Mouse (Mus musculus): ENCODE measurements at regions not wholly inside any gene's neighbourhood (a gene's known extent, or its start where the extent isn't known, plus 50 kb on each side); places are given as distances from the start of the nearest gene placed in this dataset.
A peak's percentile ranks its signal among the peaks of the same experiment; 100 is the strongest.

DNA sequence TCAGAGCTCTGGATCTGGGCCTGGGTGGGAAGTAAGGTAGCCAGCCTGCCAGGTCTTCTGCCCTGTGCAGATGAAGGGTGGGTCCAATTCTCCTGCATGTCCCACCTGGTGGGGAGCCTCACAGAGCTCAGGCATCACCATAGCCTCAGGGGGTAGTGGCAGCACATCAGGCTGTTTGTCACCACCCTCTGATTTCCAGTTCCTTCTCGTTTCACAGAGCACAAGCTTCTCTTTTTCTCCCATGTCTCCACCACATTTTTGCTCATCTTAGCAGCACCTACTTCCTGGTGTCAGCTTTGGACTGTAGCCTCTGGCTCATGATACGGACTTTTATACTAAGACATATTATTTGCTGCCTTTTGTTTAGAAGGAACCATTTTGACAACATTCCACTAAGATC is 345.6 kb upstream of the Mmadhc start:
- DNase-seq (ENCODE audit: low spot score) = no peak

DNA sequence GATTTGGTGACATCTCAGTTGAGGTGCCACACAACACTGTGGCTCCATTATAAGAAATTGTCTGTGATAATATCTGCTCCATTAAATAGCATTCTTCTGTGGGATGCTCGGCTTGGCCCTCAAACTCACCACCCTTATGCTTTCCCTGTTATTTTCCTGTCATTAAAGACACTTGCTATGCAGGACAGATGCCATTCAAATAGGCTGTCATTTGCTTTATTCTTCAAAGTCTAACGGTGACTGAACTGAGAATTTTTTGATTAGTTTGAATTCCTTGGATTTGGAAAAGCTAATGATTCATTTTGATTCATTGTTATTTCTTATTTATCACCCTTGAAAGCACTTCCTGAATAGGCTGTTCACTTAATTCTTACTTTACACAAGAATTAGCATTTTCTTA is 339.3 kb upstream of the Mmadhc start:
- no peak for DNase-seq (ENCODE audit: low spot score)

DNA sequence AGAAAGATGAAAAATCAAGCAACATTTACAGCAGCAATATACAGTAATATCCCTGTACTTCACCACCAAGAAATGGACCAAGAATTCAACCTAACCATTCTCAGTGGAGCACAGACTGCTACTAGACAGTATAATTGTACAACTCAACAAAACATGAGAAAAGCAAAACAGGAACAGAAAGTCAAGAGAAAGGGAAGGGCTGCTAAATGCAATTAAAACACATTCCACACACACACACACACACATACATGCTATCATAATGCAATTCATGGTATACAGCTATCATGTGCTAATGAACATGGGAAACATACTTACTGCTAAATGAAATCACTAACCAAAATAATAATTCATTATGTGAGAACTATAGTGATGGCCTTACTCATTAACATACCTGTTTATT is 335.2 kb upstream of the Mmadhc start:
- DNase-seq (ENCODE audit: low spot score) = no peak

DNA sequence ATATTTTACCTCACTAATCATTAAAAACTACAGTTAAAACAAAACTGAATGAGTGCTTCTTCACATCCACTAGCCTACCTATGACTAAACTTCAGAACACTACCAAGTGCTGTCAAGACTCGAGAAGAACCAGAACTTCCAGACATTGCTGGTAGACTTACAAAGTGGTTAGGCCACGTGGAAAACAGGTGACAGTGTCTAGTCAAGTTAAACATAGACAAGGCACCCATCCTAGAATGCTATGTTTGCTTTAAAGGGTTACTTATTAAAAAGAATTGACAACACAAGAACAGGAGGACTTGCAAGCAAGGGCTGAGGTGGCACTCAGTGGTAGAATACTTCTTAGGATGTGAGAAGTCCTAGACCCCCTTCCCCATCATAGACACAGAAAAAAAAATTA is 330.9 kb upstream of the Mmadhc start:
- DNase-seq (ENCODE audit: low spot score) = no peak

DNA sequence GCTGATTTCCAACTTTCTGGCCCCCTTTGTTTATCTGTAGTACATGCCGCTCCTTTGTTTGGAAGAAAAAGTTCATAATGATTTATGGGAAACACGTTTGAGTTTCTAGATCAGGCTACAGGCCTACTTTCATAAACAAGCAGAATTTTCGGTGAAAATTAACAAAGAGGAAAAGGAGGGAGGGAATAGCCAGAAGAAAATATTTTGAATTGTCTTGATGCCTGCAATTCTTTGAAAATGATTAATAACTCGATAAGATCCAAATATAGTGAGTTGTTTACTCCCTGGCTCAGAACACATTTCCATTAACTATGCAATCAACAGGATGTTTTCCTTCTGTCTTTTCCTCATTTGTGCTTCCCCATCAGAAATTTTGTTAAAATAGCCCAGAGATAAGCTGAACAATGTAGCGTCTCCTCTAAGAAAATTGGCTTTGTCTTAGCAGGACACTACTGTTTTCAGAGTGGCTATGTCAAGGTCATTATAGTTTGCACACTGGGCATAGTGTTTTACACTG is 328.7 kb upstream of the Mmadhc start:
- DNase-seq (ENCODE audit: low spot score) = no peak

DNA sequence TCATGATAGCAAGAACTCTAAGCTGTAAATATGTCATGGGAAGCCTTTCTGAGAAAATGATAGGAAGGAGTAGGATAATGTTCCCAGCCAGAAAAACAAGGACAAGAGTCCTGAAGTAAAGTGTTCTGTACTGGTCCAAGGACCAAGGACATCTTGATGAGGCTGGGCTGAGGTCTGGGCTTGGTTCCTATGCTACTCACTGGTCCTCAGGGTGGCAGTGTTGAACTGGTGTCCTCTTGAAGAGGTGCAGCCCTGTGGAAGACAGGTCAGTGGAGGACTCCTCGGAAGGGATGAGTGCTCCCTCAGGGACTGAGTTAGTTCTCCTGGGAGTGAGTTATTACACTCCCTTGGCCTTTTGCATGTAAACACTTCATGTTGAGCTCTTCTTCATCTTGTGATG is 312.5 kb upstream of the Mmadhc start:
- DNase-seq (ENCODE audit: low spot score) = peak; percentile 46

DNA sequence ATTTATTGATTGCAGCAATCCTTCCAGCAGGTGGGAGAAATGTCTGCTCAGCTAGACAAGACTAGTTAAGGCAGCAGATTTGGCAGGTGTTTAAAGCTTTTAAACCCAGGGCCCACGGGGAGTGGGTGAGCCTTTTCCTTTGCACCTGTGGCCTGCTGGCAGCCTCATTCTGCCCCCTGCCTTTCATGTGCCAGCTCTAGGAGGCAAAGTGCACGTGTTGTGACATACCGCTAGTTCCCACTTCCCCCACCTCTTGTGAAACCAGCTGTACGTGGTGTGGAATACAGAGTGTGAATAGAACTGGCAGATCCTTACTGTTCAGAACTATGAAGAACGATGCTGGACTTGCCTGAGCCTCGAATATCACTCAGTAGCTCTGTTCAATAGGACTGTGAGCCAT is 292.6 kb upstream of the Mmadhc start:
- DNase-seq (ENCODE audit: low spot score) = no peak

DNA sequence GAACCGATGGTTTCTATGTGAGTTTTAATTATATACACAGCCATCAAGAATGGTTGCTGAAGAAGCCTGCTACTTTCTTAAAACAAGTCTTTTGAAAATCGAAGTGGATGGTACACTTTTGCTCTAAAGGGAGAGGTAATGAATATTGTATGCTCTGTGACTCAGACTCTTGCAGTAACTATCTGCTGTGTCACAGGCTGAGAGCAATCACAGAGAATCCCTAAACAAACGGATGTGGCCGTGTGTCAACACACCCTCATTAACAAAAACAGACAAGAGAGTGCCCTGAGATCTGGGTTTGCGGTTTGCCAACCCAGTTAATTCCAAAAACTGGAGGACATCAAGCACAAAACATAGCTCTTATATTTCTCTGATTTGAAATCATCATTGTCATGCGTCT is 292.1 kb upstream of the Mmadhc start:
- DNase-seq (ENCODE audit: low spot score) = no peak

DNA sequence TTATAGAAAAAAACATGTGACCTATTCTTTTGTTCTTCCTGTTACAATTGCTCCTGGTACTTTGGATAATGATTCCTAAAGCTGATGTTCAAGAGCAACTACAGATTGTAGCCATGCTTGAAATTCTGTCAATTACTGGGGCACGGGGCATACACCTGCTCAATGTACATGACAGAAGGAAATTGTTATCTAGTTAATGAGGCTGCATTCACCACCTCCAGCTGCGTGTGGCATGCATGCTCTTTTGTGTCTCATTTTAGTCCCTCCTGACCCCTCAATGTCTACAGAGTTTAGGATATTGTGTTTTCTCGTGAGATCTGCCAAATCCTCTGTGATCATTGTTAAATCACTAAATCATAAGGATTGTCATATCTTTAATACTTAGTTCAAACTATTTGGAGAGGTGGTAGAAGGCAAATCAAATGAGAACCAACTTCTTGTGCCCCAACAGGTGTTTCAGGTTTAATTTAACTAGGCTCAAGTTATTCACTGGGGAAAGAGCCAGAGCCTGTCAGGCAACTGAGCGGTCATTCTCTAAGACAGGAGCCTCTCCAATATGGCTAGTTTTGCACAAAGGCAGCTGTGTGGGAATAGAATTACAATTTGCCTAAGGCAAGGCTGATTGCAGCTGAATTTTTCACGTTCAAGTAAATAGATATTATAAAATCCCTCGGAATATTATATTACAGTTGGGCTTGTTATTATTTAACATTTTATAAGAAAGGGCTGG is 289.9 kb upstream of the Mmadhc start:
- DNase-seq (ENCODE audit: low spot score) = no peak

DNA sequence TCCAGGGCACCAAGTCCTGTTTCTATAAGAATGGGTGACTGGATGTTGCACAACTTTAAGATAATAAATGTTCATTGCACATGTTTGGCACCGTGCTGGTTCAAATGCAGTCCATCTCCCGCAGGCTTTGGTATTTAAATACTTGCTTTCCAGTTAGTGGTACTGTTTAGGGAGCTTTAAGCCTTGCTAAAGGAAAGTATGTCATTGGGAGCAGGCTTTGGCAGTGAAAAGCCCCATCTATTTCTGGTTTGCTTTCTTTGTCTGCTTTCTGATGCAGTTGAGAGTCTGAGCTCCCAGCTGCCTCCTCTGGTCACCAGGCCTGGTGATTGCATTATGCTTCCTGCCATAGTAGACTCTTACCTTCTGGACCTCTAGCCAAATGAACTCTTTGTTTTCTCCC is 283.0 kb upstream of the Mmadhc start:
- no peak for DNase-seq (ENCODE audit: low spot score)

DNA sequence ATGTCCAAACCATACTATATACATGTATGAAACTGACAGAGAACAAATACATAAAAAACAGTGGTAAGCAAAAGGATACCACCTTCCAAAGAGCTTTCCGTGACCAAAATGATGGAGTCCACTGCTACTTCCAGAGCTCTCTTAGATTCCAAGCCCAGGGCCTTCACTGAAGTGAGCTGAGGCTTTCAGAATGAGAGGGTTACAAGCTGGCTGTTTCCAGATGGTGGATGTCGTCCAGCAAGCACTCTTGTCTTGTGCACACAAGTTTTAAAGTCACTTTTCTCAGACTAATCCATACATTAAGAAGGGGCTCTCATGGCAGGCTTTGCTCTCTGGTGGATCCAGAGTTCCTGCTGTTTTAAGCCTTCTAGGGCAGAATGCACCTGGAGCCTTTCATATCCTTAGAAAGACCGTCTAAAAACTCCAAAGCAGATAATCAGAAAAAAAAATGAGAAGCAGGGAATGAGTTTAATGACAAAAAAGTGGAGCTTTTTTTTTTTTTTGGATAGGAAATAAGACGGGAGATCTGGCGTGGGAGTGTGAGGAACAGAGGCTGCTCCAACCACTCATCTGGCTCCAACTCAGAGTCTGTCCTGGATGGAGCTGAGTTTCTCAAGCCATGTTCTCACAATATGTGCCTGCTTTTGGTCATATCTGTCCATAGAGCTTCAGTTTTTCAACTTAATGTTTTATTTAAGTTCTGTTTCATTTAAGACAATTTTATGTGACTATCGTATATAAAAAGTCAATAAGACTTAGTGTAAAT is 281.9 kb upstream of the Mmadhc start:
- DNase-seq (ENCODE audit: low spot score) = no peak

DNA sequence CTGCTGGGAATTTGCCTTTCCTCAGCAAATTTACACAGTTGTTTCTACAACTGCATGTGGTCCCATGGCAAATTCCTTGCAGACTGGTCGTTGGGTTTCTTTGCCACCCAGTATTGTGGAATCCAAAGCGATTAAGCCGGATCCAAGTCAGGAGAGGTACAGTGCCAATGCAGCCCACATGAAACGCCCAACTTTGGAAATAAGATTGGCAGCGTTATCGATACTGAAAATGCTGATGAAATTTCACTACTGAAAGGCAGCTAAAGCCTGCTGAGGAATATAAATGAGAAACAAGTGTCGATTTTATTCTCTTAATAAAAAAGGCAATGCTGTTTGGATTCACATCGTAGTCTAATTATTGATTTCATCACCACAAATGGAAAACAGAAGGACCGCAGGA is 281.1 kb upstream of the Mmadhc start:
- DNase-seq (ENCODE audit: low spot score) = no peak

DNA sequence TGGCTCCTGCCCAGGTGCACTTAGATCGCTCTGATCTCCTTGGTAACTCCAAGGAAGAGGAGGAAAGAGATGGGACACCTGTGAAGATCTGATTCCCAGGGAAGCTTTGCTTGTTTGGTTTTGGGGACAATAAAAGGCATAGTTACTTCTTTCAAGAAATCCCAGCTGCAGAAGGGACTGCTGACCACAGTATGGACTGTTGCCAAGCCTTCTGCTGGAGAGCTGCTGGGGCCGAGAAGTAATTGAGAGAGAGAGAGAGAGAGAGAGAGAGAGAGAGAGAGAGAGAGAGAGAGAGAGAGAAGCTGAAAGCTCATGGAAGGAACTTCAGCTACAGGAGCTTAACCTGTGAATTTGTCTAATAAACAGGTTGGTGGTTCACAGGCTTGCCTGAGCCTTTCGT is 276.9 kb upstream of the Mmadhc start:
- no peak for DNase-seq (ENCODE audit: low spot score)

DNA sequence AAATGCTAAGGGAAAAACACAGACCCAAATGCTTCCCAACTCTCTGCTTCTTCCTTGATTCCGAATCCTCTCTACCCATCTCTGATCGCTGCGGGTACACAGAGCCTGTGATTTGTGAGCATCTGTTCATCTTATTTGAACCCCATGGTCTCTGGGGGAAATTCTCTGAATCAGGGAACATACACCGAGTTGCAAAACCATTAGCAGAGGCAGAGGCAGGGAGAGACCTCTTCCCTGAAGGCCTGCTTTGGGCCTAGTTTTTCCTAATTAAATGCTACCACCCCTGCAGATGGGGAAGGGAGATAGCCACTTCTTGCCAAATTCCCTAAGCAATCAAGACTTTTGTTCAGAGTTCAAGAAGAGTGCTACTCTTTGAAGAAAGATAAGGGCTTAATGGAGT is 274.4 kb upstream of the Mmadhc start:
- no peak for DNase-seq (ENCODE audit: low spot score)

DNA sequence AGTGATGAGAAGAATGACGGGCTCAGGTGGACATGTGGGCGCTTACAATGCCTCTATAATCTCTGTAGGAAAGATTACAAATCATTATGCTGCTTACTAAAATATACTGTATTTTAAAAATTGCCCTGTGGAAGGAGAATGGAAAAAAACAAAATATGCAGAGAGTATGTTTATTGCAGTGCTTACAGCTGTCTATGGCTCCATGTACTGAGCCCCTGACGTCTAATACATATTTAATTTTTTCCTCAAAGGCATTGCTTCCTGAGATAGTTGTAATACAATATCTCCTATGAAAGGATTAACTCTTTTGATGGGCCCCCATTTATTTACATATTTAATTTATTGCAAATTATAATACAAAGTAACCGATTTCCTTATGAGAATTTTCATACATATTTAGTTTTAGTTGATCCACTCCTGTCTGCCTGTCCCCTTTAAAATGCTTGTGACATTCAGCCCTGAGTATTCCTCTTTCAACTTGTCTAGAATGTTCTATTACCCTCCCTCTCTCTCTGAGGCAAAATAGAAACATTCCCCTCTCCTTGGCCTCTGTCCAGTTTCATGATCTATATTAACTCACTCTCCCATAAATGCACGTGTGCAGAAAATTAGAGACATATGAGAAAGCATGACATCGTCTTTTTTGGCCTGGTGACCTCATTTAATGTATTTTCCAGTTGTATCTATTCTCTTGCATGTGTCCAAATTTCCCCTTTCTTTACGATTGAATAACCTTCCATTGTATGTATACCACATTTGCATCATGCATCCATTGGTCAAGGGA is 273.1 kb upstream of the Mmadhc start:
- no peak for DNase-seq (ENCODE audit: low spot score)

DNA sequence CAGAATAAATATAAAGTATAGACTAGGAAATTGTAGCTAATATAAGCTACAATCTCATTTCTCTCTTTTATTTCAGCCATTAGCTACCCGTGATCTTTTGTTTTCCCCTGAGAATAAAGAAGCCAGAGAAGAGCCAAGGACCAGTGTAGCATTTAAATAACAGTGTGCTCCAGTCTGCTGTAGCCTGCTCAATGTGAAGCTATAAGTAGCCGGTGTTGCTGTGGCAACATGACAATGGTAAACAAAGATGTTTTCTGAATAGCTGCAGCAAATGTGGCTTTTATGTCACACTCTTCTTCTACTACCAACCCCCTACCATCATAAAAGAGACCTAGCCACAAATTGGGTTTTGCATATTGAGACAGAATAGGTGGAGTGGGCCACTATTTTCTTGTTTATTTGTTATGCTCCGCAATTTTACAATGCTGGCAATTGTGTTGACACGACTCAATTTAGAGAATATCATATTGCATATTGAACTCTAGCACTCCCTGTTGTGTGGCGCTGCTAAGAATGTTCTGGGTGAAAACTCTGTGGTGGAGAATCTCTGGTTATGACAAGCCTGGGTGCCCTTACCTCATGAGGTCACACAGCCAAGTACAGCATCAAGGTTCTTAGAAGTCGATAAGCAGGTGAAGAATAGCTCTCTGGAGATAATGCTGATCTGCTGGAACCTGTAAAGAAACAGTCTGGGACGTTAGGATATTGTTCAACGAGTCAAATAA is 272.3 kb upstream of the Mmadhc start:
- no peak for DNase-seq (ENCODE audit: low spot score)

DNA sequence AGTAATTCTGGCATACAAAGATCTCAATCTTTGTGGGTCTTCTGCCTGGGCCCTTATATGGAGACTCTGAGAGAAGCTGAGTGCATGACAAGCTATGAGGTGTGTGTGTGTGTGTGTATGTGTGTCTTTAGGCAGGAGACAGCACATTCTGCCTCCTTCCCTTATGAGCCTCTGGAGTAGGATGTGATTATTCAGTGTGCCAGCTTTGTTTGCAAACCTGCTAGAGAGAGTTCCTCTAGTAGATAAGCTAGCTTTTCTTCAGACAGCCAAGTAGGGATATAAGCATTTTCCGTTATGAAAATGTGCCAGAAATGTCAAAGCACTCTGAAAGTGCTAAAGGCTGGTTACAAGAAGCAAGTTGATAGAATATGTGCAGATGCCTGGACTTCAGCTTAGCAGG is 270.9 kb upstream of the Mmadhc start:
- DNase-seq (ENCODE audit: low spot score) = no peak

DNA sequence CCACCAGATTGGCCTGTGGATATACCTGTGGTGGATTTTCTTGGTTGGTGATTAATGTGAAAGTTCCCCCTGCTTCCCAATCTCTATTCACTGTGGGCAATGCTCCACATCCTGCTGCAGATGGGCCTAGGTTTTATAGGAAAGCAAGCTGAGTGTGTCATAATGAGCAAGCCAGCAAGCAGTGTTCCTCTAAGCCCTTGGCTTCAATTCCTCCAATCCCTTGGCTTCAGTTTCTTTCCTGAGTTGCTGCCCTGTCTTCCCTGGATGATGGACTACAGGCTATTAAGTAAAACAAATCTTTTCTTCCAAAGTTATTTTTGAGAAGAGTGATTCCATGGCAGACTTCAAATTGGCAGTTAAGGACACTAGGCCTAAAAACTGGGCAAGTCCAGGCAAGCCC is 257.4 kb upstream of the Mmadhc start:
- no peak for DNase-seq (ENCODE audit: low spot score)

DNA sequence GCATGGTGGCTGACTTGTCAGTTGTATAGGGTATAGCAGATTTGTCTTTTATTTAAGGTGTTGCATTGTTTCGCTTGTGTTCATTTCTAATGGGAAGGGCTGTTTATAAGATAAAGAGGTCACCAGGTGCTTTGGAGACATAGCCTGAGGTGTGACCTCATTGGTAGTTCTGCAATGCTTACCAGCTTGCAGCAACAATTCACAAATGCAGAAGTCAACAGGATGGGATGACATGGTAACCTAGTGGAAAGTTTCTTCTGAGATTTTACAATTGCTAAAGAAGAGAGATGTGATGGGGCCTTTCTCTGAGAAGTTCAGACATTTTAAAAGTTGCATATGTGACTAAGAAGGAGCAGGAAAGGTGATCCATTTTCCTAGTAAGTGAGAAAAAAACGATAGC is 255.8 kb upstream of the Mmadhc start:
- no peak for DNase-seq (ENCODE audit: low spot score)

DNA sequence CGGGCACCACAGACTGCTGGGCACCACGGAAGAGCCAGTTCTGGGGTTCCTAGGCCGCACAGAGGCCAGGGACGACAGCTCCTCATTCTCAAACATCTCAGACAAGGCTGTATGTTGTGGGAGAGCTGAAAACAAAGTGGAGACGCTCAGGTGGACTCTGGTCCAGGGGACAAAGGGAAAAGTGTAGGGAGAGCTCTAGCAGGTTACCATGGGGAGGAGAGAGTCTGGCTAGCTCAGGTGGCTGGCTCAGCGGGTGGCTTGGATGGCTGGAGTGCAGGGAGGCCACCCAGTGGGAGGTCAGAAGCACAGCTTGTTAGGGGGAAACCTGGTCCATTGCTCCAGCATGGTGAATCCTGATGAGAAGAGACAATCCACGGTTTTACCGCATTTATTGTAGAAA is 253.3 kb upstream of the Mmadhc start:
- DNase-seq (ENCODE audit: low spot score) = no peak

DNA sequence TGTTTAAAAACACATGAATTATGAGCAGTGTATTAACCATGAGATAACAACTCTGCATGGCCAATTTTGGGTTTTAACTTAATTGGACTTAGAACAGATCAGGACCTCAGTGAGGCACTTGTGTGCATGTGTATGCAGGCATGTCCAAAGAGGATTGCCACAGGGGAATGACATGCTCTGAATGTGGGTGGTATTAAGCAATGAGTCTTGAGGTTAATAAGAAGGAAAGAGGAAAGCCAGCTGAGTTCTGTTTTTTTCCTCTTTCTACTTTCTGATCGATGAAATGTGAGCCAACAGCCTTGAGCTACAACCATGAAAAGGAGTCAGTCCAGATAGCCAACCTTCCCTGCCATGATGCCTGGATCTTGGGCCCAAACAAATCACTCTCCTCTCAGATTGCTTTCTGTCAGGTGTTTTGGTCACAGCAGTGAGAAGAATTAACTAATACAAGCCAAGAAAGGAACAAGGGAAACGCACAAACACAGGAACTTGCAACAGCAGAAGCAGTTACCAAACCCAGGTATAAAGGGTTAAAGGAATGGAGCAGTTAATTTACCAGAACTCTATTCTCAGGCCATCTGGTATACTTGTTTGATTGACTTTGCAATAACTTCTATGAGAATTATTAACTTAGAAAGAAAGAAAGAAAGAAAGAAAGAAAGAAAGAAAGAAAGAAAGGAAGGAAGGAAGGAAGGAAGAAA is 243.3 kb upstream of the Mmadhc start:
- DNase-seq (ENCODE audit: low spot score) = no peak

DNA sequence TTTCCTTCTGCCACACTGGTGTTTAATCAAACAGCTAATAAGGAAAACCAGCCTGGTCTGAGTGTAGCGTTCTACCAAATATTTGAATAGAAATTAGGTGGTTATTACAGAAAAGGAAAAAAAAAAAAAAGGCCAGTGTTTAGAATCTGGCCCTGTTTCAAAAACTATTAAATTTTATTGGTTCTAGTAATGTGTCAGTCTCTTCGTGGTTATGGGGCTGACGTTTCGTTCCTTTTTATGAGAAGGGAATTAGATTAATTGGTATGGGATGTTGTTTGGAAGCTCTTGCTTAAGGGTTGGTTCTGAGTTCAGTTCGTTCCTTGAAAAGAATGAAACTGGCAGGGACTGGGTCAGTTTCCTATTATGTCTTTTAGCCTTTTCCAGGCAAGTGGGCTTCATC is 241.5 kb upstream of the Mmadhc start:
- DNase-seq (ENCODE audit: low spot score) = no peak
